Mouse (Mus musculus) CH12.LX (cell line): ENCODE data around the gene Tomm22.
A peak's percentile ranks its signal among the peaks of the same experiment; 100 is the strongest.

Experiments used
- BHLHE40 ChIP-seq: IDR thresholded peaks from 2 replicates; pipeline ENCODE4 v1.6.1; 2011; ENCODE audit warnings: mild to moderate bottlenecking, low read depth, low read length, improper control_type of control experiment
- CTCF ChIP-seq, 2 experiments: IDR thresholded peaks in 1 of 2; conservative IDR thresholded peaks in 1 of 2; 2 replicates each; pipeline ENCODE4 v1.5.1; 2011 to 2012; ENCODE audit warnings: low read depth in 2 of 2, low read length in 2 of 2, improper control_type of control experiment in 1 of 2, inconsistent platforms in 1 of 2, mild to moderate bottlenecking in 1 of 2, moderate library complexity in 1 of 2
- E2F4 ChIP-seq: IDR thresholded peaks from 2 replicates; pipeline ENCODE4 v1.6.1; 2011; ENCODE audit warnings: low read depth, low read length, improper control_type of control experiment; ENCODE audit not compliant: insufficient replicate concordance
- GABPA ChIP-seq: IDR thresholded peaks from 2 replicates; pipeline ENCODE4 v1.6.1; 2012; ENCODE audit warnings: low read depth, low read length, improper control_type of control experiment, inconsistent platforms; ENCODE audit not compliant: insufficient replicate concordance
- MAFK ChIP-seq: IDR thresholded peaks from 2 replicates; pipeline ENCODE4 v1.6.1; 2011; ENCODE audit warnings: low read length, improper control_type of control experiment; ENCODE audit not compliant: insufficient replicate concordance
- MXI1 ChIP-seq: IDR thresholded peaks from 2 replicates; pipeline ENCODE4 v1.6.1; 2011; ENCODE audit warnings: mild to moderate bottlenecking, low read depth, low read length, improper control_type of control experiment
- POLR2A ChIP-seq: IDR thresholded peaks from 2 replicates; pipeline ENCODE4 v1.6.1; 2011; ENCODE audit warnings: low read depth, mild to moderate bottlenecking, improper control_type of control experiment, low read length
- POLR2AphosphoS2 ChIP-seq: IDR thresholded peaks from 2 replicates; pipeline ENCODE4 v1.6.1; 2011; ENCODE audit warnings: low read depth, low read length, improper control_type of control experiment
- SIN3A ChIP-seq: IDR thresholded peaks from 2 replicates; pipeline ENCODE4 v1.6.1; 2012; ENCODE audit warnings: low read length, improper control_type of control experiment, inconsistent platforms
- TBP ChIP-seq: conservative IDR thresholded peaks from 2 replicates; pipeline ENCODE4 v1.6.1; 2011; ENCODE audit warnings: low read depth, low read length, improper control_type of control experiment
- UBTF ChIP-seq: IDR thresholded peaks from 2 replicates; pipeline ENCODE4 v1.6.1; 2012; ENCODE audit warnings: low read depth, mild to moderate bottlenecking, inconsistent platforms, low read length, improper control_type of control experiment, moderate library complexity
- ZKSCAN1 ChIP-seq: IDR thresholded peaks from 2 replicates; pipeline ENCODE4 v1.6.1; 2012; ENCODE audit warnings: low read depth, inconsistent platforms, low read length, improper control_type of control experiment, borderline replicate concordance

DNA sequence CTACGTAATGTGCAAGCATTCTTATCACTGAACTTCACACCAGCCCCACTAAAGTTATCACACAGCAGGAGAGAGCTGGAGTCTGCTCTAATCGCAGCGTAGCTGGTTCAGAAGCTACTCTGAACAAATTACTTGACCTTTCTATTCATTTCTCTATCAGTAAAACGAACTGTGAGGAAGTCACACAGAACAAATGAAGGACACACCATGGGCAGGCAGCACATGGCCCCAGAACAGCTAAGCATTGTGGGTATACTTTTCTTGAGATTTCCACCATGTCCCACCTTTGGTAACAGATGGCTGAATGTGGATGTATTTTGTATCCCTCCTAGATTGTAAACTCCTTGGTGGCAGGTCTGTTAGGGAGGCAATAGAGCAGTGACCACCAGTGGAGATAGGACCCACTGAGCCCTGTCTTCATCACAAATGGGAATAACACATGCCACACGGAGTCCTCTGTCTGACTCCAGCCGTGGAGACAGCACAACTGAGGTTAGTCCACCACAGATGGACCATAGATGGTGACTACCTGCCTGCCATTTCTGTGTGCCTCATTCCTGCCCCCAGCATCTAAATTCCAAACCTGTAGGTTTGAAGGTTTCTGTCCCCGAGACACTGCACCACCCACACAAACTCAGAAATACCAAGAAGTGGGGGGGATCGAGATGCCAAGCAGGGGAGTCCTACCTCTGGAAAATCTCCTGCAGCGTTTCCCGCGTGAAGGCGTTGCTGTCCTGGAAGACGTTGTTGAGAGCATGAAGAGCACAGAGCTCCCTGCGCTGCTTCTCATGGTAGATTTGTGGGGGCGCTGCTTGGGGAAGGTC lies 15.6 kb downstream of the Tomm22 start:
- TF ChIP-seq MAFK: no peak
- peak; percentile 36; the same call in 1 of the 2 replicates for TF ChIP-seq POLR2A
- TF ChIP-seq MXI1: peak; percentile 92
- no peak for TF ChIP-seq ZKSCAN1
- no peak for TF ChIP-seq TBP
- TF ChIP-seq BHLHE40: no peak
- no peak for TF ChIP-seq UBTF
- no peak for TF ChIP-seq GABPA
- no peak for TF ChIP-seq CTCF (conservative IDR thresholded peaks at IDR 0.05 in 1 of 2, IDR thresholded peaks at IDR 0.05 in 1 of 2; ENCODE audit: low read depth in 2 of 2, low read length in 2 of 2)
- no peak for TF ChIP-seq E2F4
- TF ChIP-seq SIN3A: peak; percentile 78
- TF ChIP-seq POLR2AphosphoS2: peak; percentile 38; the same call in 1 of the 2 replicates
